Mouse (Mus musculus): ENCODE measurements around the gene Gm10181.

DNA sequence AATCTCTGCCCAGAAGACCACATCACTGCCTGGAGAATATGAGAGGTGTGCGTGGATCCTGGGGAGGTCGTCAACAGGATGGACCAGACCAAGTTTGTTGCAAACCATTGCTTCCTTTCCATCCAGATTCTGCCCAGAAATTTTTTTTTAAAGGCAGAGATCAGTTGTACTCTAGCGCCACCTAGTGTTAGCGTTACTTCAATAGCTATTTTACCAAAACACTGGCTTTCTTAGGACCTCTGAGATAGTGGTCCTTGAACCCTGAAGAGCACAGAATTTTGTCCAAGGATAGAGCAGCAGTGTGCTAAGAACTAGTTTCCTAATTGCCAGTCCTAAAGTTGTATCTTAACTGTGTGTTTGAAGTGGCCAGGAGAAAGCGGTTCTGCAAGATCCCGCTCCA is 47.6 kb upstream of the Gm10181 start:
- TF ChIP-seq CTCF (IDR thresholded peaks at IDR 0.05; ENCODE audit: low read depth, low read length) (no peak), POLR2A (IDR thresholded peaks at IDR 0.05; ENCODE audit: borderline replicate concordance, low read depth, low read length) (no peak)
